Mouse (Mus musculus): Measurements from ENCODE around the gene Zbtb45. TPM values are rescaled to one million over a fixed set of nuclear protein-coding genes. Genes with fewer than 3 reads are reported as not detected.

The Zbtb45 gene
- polyA plus RNA-seq, 1 experiment from 2014 or later, result 32.8 TPM

GRCm38 (mm10) chr7:13042511-13042910, 32.7 kb upstream of the Zbtb45 start:
- H3K4me2 ChIP-seq, result no peak overlapping the region
- 73% methylated on average over 6 of the region's 6 CpGs for WGBS
- H3K9ac ChIP-seq, result no peak overlapping the region
- H3K36me3 ChIP-seq (ENCODE audit: poor library complexity, severe bottlenecking), result no peaks in the 10 kb centered on the region
- ATAC-seq, result no peak
- H3K9me3 ChIP-seq (replicated peaks), result no peaks in the 10 kb centered on the region
- H3K27ac ChIP-seq, result no peak overlapping the region
- no peak overlapping the region for H3K4me3 ChIP-seq
- peaks cover 49% of the 10 kb centered on the region for H3K27me3 ChIP-seq
- H3K4me1 ChIP-seq, result peaks cover 25% of the 10 kb centered on the region

GRCm38 (mm10) chr7:13041256-13041655, 31.4 kb upstream of the Zbtb45 start:
- 78% methylated on average over 1 of the region's 1 CpGs for WGBS
- H3K4me2 ChIP-seq, result no peak overlapping the region
- no peak for ATAC-seq
- no peak overlapping the region for H3K9ac ChIP-seq
- peaks cover 3% of the 10 kb centered on the region for H3K36me3 ChIP-seq (ENCODE audit: poor library complexity, severe bottlenecking)
- H3K4me3 ChIP-seq, result no peak overlapping the region
- peaks cover 34% of the 10 kb centered on the region for H3K4me1 ChIP-seq
- peaks cover 49% of the 10 kb centered on the region for H3K27me3 ChIP-seq
- H3K27ac ChIP-seq, result no peak overlapping the region
- H3K9me3 ChIP-seq (replicated peaks), result no peaks in the 10 kb centered on the region

- Histone ChIP-seq H3K9me3 (replicated peaks) (no peaks in the 10 kb centered on the region), H3K36me3 (ENCODE audit: poor library complexity, severe bottlenecking) (peaks cover 20% of the 10 kb centered on the region), H3K27ac (no peak overlapping the region), H3K4me2 (peak overlapping the region; percentile 91), H3K4me1 (peaks cover 44% of the 10 kb centered on the region), H3K4me3 (peak overlapping the region; percentile 72), H3K9ac (peak overlapping the region; percentile 93), H3K27me3 (peaks cover 33% of the 10 kb centered on the region)
- 86% methylated on average over 1 of the region's 1 CpGs for WGBS
- no peak for ATAC-seq
These were observed 29.3 kb upstream of the Zbtb45 start for GRCm38 (mm10) chr7:13039181-13039580.

DNA sequence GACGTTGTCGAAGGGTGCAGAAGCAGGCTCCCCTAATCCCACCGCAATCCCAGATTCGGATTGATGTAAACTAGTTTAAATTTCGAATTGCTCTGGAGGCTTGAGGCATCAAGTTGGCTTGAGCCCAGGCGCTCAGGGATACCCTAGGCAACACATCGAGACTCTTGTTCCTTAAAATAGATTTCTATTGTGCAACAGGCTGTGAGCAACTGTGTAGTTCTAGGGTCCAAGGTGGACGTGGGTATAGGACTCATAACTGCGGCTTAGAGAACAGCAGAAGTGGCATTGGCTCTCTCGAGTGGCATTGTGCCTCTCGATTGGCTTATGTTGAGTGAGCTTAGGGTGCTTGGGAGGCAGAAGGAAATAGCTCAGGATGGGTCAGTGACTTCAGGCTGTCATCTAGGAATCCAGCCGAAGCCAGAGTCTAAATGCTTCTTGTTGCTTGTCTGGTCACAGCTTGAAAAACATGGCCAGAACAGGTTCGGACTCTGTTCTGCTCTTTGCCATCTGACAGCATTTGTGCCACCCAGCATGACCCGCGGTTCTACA, 28.9 kb upstream of the Zbtb45 start:
- Histone ChIP-seq H3K36me3 (ENCODE audit: poor library complexity, severe bottlenecking) (peaks cover 20% of the 10 kb centered on the region), H3K9ac (peak overlapping the region; percentile 93), H3K27ac (peak overlapping the region; percentile 100), H3K4me2 (peak overlapping the region; percentile 91), H3K27me3 (peaks cover 28% of the 10 kb centered on the region), H3K9me3 (replicated peaks) (no peaks in the 10 kb centered on the region), H3K4me3 (peak overlapping the region; percentile 72), H3K4me1 (peaks cover 44% of the 10 kb centered on the region)
- ATAC-seq, result no peak
- WGBS, result 21% methylated on average over 15 of the region's 15 CpGs

GRCm38 (mm10) chr7:13037901-13038555, 28.2 kb upstream of the Zbtb45 start, which contains the start of gene Ube2m:
Gene Ube2m (minus strand): TSS chr7:13038275.
- Histone ChIP-seq H3K27ac (peak within 1 kb of the TSS; percentile 100), H3K27me3 (peaks cover 21% of the 10 kb centered on the region), H3K4me3 (peak within 1 kb of the TSS; percentile 72), H3K4me2 (peak within 1 kb of the TSS; percentile 91), H3K36me3 (ENCODE audit: poor library complexity, severe bottlenecking) (peaks cover 24% of the 10 kb centered on the region), H3K9ac (peak within 1 kb of the TSS; percentile 93), H3K9me3 (replicated peaks) (no peaks in the 10 kb centered on the region), H3K4me1 (peaks cover 45% of the 10 kb centered on the region)
- WGBS, result under 1% methylated on average over 52 of the region's 65 CpGs
- ATAC-seq, result peak; percentile 91

DNA sequence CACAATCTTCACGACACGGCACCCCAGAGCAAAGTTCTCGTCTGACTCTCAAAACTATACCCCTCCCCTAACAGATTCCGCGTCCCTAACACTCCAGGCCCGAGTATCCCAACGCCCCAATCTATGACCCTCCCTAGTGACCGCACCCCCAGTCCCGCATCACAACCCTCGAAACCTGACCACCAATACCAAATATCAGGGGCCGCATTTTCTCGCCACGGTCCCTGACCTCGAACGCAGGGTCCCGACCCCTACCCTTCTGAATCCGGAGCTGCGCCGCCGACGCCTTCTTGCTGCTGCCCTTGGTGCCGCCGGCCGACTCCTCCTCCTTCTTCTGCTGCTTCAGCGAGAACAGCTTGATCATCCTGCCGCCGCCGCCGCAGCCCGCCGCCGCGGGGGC, 27.5 kb upstream of the Zbtb45 start:
- no peaks in the 10 kb centered on the region for H3K9me3 ChIP-seq (replicated peaks)
- WGBS, result under 1% methylated on average over 25 of the region's 33 CpGs
- H3K27me3 ChIP-seq, result peaks cover 15% of the 10 kb centered on the region
- peaks cover 50% of the 10 kb centered on the region for H3K4me1 ChIP-seq
- H3K9ac ChIP-seq, result peak overlapping the region; percentile 93
- H3K4me2 ChIP-seq, result peak overlapping the region; percentile 91
- H3K27ac ChIP-seq, result peak overlapping the region; percentile 100
- peak overlapping the region; percentile 72 for H3K4me3 ChIP-seq
- ATAC-seq, result peak; percentile 2
- peaks cover 31% of the 10 kb centered on the region for H3K36me3 ChIP-seq (ENCODE audit: poor library complexity, severe bottlenecking)

DNA sequence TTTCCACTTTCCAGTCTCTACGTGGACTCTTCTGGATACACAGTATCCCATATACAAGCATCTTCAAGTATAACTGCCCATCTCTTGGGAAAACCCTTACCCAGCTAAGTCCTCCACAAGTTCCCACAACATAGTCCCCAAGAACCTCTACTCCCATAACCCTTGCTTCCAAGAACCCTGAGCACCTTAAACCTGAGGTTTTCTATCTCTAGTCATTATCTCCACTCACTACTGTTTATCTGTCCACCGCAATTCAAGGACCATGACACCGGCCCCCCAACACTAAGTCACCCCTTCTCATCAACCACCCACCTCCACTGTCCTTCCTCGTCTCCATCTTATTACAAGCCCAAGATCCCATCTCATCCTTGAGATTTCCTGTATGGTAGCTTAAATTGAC, 27.0 kb upstream of the Zbtb45 start:
- H3K4me1 ChIP-seq, result peaks cover 50% of the 10 kb centered on the region
- H3K9me3 ChIP-seq (replicated peaks), result no peaks in the 10 kb centered on the region
- H3K27me3 ChIP-seq, result peaks cover 9% of the 10 kb centered on the region
- peak overlapping the region; percentile 93 for H3K9ac ChIP-seq
- H3K36me3 ChIP-seq (ENCODE audit: poor library complexity, severe bottlenecking), result peaks cover 36% of the 10 kb centered on the region
- peak overlapping the region; percentile 100; the same call in 1 of the 2 replicates for H3K27ac ChIP-seq
- ATAC-seq, result no peak
- H3K4me2 ChIP-seq, result peak overlapping the region; percentile 91
- 50% methylated on average over 4 of the region's 4 CpGs for WGBS
- H3K4me3 ChIP-seq, result peak overlapping the region; percentile 72

- peak overlapping the region; percentile 60 for H3K4me3 ChIP-seq
- peak overlapping the region; percentile 76 for H3K4me2 ChIP-seq
- 89% methylated on average over 17 of the region's 17 CpGs for WGBS
- no peaks in the 10 kb centered on the region for H3K27me3 ChIP-seq
- peaks cover 50% of the 10 kb centered on the region for H3K4me1 ChIP-seq
- peak overlapping the region; percentile 90 for H3K27ac ChIP-seq
- peaks cover 51% of the 10 kb centered on the region for H3K36me3 ChIP-seq (ENCODE audit: poor library complexity, severe bottlenecking)
- no peak; the same call in 1 of the 2 replicates for ATAC-seq
- H3K9ac ChIP-seq, result peak overlapping the region; percentile 51; the same call in 1 of the 2 replicates
- H3K9me3 ChIP-seq (replicated peaks), result no peaks in the 10 kb centered on the region
These were observed 25.5 kb upstream of the Zbtb45 start for GRCm38 (mm10) chr7:13035211-13035855.

GRCm38 (mm10) chr7:13034148-13034977, 24.5 kb upstream of the Zbtb45 start, which contains the start of gene Chmp2a:
Gene Chmp2a (minus strand): TSS chr7:13034807.
- peak within 1 kb of the TSS; percentile 76 for H3K4me2 ChIP-seq
- H3K4me3 ChIP-seq, result peak within 1 kb of the TSS; percentile 60
- H3K27ac ChIP-seq, result peak within 1 kb of the TSS; percentile 90
- H3K9me3 ChIP-seq (replicated peaks), result no peaks in the 10 kb centered on the region
- WGBS, result 1% methylated on average over 45 of the region's 45 CpGs
- peaks cover 61% of the 10 kb centered on the region for H3K36me3 ChIP-seq (ENCODE audit: poor library complexity, severe bottlenecking)
- H3K4me1 ChIP-seq, result peaks cover 48% of the 10 kb centered on the region
- ATAC-seq, result peak; percentile 80
- H3K27me3 ChIP-seq, result no peaks in the 10 kb centered on the region
- H3K9ac ChIP-seq, result peak within 1 kb of the TSS; percentile 83

DNA sequence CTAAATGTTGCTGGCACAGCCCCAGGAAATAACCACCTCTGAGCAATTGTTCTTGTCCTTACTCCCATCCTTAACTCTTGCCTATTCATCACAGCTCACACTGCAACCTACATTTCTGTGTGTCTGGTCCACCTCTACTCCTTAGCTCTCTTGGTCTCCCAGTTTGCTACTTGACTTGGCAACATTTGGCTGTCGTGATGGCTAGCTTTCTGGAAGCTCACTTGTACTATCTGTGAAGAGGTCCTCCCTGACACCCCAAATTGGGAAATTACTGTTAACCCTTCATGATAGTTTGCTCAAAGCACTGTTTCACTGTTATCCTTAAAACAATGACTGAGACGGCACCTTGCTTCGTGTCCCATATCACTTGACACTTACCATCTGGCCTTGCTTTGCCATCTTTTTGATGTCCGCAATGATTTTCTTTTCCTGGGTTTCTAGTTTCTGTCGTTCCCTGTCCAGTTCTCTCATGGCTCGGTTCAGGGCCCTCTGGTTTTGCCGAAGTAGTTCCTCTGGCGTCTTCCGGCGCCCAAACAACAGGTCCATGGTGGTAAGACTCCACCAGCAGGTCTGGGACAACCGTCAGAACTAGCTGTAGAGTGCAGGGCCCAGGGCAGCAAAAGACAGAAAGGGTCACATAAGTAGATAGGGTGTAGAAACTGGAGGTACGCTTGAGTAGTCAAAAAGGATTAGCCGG, 23.8 kb upstream of the Zbtb45 start:
- Histone ChIP-seq H3K4me2 (peak overlapping the region; percentile 76), H3K4me1 (peaks cover 41% of the 10 kb centered on the region), H3K36me3 (ENCODE audit: poor library complexity, severe bottlenecking) (peaks cover 68% of the 10 kb centered on the region), H3K27me3 (no peaks in the 10 kb centered on the region), H3K9ac (peak overlapping the region; percentile 83), H3K4me3 (peak overlapping the region; percentile 60), H3K9me3 (replicated peaks) (no peaks in the 10 kb centered on the region), H3K27ac (peak overlapping the region; percentile 90)
- ATAC-seq, result no peak
- WGBS, result 46% methylated on average over 13 of the region's 13 CpGs

- peaks cover 39% of the 10 kb centered on the region for H3K4me1 ChIP-seq
- H3K27me3 ChIP-seq, result no peaks in the 10 kb centered on the region
- H3K4me2 ChIP-seq, result no peak overlapping the region
- H3K4me3 ChIP-seq, result no peak overlapping the region
- 96% methylated on average over 7 of the region's 7 CpGs for WGBS
- peaks cover 79% of the 10 kb centered on the region for H3K36me3 ChIP-seq (ENCODE audit: poor library complexity, severe bottlenecking)
- H3K9ac ChIP-seq, result peak overlapping the region; percentile 12; the same call in 1 of the 2 replicates
- H3K9me3 ChIP-seq (replicated peaks), result no peaks in the 10 kb centered on the region
- H3K27ac ChIP-seq, result no peak overlapping the region
- no peak for ATAC-seq
These were observed 22.7 kb upstream of the Zbtb45 start for GRCm38 (mm10) chr7:13032541-13032940.

All from forebrain, embryonic 13.5 days (tissue).